Mouse (Mus musculus) liver (tissue): Measurements from ENCODE around the gene Cmip.
"Not testable (repeated sequence)": the region's sequence is repeated elsewhere in the genome, so short reads cannot be mapped to it uniquely, and the experiment has no call there.

Experiments
- DNase-seq: peaks from one replicate; pipeline ENCODE4 v3.0.0-alpha.2; 2020; ENCODE audit warnings: mixed read lengths

Gene Cmip

DNA sequence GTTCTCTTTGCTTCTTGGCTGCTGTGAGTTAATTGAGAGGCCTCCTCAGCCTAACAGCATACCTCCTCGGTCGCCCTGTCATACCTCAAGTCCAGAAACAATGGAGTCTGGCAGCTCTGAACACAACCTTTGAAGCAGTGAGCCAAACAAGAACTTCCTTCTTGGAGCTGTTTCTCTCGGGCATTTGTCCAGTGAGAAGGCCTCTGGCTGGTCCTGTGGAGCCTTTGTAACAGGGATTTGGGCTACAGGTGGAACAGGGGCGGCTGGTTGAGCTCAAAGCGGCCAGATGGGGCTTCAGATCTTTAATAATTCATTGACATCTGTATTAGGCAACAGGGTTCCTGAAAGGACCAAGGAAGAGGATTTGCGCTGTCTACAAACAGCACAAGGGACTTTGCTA is 137.0 kb downstream of the Cmip start:
- no peak for DNase-seq

DNA sequence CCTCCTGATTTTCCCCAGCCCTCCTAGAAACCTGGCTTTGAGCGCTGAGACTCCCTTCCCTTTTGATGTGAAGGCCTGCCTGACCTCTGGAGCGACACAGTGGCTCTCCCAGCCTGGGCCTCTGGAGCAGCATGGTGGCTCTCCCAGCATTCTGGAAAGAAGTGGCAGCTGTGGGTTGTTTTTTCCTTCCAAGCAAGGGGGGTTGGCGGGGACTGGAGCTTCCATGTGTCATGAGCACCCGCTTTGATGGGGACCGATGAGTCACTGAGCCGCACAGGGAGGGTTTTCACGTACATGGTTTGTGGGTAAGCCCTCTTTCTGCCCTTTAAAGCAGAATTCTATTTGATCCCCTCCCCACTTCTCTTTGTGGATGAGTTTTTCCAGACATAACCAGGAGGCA is 138.2 kb downstream of the Cmip start:
- no peak for DNase-seq

DNA sequence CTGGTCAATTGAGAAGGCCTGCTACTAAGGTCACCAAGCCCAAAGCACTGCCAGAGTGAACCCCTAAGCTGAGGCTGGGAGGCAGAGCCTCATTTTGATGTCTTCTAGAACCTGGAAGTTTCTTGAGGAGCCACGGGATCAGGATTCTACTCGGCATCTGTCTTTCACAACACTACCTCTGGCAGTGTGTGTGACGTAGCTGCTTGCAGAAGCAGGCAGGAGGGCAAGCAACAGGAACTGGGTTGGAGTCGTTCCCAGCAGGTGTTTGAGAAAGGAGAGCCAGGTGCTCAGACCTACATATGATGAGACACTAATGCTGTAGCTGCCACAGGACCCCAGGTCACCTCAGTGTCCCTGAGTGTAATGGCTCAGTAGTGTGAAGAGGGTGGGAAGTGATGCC is 140.0 kb downstream of the Cmip start:
- no peak for DNase-seq

DNA sequence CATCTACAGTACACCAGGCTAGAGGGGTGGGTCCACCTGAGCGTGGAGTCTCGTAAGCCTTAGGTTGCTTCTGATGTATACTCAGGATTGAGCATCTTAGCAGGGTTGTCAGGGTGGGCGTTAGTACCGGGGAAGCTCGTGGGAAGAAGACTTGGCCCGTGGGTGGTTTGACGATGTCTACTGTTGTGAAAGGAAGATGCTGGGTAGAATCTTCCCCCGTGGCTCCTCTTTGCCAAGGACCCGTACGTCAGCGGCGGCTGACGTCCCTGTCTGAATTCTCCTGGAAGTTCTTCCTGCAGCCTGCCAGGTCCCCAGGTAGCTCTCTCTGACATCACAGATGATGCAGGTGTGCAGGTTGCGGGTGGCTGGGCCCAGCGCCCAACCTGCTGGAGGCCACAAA is 140.9 kb downstream of the Cmip start:
- no peak for DNase-seq

DNA sequence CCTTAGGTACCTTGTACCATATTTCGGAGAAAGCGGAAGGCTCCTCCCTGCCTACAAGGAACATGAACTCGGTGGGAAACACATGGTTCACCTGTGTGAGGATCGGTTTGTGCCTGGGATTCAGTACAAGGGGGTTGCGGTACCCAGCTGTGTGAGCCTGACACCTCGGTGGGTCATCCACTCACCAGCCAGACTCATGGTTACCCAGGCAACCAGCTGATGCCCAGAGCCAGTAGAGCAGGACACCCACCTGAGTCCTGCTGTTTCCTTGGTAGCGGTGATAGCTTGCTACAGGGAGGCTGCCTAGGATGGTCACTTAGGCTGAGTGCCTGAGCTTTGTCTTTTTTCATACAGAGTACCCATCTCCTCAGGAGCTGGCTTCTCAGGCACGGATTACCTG is 142.4 kb downstream of the Cmip start:
- DNase-seq: no peak

DNA sequence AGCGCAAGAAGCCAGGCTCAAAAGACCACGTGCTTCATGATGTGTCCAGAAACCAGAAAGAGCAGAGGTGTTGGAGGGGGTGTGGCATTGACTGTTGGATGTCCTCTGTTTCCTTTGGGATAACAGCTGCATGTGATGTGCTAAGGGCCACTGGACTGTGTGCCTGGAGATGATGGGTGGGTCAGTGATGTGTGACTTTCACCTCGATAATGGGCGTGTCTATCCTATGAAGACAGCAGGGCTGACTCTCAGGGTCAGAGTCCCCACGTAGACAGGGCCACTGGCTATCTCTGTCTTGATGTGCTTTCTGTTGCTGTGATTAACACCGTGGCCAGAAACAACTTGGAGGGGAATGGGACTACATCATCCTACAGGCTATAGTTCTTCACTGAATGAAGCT is 144.0 kb downstream of the Cmip start:
- no peak for DNase-seq

DNA sequence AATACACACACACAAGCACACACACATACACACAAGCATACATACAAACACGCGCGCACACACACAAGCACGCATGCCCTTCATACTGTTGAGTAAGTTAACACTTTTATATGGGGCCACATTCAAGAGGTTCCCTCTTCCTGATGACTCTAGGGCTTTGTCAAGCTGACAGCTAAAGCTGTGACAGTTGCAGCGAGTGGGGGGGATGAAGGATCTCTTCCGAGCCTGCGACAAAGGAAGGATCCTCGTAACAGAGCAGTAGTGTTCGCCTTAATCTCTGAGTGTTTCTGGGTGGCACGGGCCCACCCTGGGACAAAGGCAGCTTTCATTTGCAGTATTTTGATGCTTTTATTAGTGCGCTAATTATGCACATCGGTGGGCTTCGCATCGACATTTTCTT is 145.0 kb downstream of the Cmip start:
- DNase-seq: no peak

DNA sequence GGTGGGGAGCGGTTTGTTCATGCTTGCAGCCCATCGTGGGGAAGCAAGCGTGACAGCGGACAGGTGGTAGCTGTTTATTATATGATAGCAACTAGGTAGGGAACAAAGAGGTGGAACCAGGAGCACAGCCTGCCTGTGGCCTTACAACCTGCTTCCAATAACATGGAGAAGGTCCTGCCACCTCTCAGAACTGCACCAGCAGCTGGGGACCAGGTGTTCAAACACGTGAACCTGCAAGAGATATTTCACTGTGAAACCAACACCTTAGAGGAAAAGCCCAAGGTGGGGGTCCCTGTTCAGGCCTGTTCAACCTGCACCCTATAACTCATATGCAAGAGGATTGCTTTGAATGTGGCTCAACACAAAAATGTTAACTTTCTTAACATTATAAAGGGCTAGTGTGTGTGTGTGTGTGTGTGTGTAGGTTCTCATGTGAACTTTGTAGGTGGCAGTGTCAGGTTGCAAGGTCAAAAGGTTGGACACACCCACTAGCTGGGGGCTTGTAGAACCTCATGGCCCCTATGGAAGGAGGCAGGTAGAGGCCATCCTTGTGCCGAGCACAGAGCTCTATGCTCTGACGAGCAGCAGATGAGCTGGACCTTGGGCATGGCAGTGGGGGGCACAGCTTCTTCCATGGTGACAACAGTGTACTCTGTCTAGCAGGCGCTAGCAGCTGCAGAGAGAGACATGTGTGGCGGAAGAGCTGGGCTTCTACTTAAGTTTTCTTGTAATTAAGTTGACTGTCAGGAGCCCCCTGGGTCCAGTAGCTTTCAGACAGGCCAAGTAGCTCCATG is 146.2 kb downstream of the Cmip start:
- DNase-seq: no peak

DNA sequence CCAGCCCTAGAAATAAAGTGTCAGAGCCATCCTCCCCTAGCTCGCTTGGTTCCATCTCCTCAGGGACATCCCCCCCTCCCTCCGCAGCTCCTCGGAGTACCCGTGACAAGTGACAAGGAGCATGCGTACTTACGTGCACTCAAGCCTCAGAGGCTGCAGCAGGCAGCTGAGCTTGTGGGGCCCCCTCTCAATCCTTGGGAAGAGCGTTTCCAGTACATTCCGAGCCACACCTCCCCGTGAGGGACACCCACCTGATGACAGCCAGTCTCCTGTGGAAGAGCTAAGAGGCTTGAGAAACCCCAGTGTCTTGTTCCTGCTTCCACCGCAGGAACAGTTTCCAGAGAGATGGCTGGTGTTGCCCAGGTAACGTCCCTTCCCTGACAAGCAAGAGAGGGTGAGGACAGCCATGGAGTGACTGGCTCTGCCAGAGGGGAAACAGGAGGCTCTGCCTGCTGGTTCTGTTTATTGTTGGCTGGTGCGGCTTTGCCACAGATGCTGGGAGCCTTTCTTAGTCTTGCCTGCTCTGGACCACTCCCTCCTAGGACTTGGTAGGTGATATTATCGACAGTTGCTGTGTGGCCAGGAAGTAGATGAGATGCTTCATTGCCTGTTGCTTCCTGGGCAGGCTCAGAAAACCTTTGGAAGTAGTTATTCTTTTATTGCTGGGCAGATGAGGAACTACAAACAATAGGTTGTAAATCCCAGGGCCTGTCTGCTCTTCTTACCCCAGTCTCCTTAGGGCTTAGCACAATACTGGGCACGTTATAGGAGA is 147.0 kb downstream of the Cmip start:
- no peak for DNase-seq

DNA sequence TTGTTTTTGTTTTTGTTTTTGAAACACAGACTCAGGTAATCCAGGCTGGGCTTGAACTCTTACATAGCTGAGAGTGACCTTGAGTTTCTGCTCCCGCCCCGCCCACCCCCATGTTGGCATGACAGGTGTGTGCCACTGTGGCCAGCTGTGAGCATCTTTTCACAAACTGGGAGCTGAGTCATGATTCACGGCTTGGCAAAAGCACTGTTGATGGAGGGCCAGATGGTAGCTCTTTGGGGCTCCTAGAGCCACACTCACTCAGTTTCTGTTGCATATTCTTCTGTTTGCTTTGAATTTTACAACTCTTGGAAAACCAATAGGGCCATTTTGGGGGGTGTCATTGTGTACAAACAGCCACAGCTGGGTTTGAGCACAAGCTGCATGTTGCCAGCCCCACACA is 149.2 kb downstream of the Cmip start:
- no peak for DNase-seq

DNA sequence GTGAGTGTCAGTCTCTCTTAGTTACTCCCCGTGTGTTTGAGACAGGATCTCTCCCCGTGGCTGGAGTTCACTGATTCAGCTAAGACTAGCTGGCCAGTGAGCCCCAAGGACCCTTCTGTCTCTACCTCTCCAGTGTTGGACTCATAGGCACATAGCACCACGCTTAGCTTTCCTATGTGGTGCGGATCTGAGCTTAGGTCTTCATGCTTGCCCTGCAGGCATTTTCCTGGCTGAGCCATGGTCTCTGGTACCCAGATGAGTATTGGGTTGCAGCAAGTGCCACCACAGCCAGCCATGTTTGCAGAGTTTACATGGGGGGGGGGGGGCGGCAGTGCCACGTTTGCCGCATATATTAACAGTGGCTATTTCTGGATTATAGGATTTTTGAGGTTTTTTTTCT is 151.8 kb downstream of the Cmip start:
- DNase-seq: no peak

DNA sequence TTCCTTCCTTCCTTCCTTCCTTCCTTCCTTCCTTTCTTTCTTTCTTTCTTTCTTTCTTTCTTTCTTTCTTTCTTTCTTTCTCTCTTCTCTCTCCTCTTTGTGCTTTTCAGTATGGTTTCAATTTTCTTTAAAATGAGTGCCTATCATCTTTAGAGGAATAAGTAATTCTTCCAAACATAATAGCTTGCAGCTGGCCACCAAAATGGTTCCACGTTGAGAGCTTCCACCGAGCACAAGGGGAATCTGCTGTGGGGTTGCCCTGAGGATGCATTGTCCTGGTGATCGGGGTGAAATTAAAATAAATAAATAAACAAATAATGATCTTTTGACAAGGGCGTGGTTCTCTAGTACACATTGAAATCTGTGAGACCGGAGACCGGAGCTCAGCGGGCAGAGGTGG is 152.2 kb downstream of the Cmip start:
- DNase-seq: no peak

DNA sequence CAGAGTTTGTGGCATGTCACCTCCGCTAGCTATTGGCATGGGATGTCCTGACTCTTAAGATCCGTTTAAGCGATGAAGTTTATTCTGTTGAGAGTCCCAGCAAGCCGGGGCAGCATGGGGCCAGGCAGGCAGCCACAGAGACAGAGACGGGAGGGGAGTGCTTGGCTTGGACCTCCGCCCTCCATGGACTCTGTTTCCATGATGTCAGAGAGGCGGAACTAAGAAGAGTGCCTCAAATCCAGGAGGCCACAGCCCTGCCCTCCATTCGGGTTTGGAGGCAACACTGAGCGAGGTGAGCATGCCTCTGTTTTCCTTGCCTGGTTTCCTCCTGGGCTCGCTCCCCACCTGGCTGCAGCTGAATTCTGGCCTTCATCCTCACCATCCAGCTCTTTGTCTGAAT is 153.5 kb downstream of the Cmip start:
- no peak for DNase-seq

DNA sequence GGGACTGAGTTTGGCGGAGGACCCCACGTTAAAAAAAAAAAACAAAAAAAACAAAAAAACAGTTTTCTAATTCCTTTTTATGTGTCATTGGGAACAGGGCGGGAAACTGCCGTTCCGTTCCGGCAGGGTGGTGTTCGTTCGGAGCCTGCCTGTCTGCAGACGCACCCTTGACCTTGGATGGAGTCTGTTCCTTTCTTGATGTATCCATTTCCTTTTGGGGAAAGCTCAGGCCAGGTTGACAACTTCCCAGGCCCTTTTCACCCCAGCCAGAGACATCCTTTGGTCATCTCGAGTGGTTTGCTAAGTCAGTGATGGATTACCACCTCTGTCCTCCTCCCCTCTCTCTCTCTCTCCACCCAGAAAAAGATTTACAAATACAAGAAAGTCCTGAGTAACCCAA is 154.0 kb downstream of the Cmip start:
- no peak for DNase-seq

DNA sequence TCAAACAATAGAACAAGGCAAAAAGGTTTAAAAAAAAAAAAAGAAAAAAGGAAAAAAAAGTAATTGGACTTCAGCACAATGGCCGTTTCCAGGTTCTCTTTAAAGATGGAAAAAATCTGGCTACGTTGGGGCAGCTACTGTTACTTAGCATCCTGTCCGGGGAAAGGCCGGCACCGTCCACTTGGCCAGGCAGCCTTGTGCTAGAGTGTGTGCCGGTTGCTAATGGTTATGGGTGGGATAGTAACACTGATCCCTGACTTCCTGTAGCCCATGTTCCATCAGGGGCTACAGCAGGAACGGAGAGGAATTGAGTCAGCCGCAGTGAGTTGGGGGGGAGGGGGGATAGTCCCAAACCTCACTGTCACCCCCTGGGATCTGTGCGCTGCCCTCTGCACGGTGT is 155.4 kb downstream of the Cmip start:
- no peak for DNase-seq

DNA sequence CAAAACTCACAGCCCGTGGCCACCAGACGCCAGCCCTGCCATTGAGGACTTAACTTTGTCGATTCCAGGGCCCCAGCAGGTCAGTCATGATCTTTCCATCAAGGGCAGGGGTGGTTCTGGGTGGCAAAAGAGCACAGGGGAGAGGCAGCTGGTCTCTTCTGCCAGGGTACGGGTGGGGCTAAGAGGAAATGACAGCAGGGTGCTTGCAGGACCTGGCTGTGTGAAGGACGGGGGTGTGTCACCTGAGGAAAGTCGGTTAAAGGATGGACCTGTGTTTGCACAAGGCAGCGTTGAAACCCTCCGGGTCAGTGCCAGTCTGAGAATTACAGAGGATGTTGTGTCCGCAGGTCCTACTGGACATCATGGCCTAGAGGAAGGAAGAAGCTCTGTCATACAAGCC is 161.0 kb downstream of the Cmip start:
- no peak for DNase-seq

DNA sequence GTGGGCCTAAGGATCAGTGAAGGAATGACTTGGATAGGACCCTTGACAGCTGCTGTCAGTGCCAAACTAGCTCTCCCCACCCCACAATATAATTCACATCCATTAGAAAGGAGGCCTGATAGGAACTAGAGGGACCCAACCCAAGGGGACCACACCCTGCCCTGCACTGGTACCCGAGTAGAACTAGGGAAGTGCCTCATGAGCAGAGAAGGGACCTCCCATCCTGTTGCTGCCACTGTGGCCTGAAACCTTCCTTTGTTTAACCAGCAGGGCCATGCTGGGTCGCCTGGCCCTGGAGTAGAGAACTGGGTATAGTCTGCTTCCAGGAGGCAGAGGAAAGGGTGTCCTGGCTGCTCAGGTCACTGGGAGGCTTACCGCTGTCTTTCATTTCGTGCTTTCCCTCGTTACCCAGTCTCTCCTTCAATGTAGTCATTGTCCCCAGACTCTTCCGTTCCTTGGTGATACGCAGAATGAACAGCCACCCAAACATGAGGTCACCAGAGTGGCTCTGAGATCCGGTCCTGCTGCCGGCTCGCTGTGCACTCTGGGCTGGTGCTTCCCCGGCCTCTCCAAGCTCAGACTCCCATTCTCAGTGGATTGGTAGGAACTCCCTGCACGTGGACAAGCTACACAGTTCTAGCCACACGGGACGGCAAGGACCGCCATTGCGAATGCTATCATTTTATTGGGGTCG is 164.1 kb downstream of the Cmip start:
- no peak for DNase-seq

DNA sequence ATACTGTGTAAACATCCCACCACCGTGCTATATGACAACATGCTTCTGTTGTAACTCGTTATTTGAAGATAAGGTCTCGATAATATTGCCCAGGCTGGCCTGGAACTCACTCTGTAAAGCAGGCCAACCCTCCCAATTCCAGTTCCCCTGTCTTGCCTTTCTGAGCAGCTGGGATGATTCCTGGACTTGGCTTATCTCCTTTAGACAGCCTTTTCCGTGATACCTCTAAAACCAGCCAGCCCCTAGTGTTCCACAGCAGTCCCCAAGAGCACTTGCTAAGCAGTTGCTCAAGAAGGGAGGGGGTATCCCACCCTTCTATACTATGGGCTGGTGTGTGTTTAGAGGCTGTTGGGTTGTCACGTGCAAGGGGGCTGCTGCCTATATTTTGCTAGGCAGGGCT is 165.0 kb downstream of the Cmip start:
- no peak for DNase-seq

DNA sequence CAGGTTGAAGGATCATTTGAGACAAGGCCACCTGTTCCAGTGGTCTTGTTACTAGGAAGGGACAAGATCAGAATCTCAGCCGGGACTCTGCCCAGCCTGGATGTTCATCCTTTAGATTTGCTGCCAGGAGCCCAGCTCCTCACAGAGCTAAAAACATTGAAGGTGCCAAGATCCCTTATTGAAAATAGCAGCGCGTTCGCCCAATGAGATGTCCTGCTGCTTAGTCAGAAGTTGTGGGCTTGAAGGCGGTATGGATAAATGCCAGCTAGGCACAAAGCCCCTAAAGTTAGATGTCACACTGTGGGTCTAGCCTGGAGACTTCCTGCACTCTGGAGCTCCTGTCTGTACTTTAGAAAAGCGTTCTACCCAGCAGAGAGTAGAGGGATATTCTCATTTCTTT is 165.5 kb downstream of the Cmip start:
- no peak for DNase-seq

DNA sequence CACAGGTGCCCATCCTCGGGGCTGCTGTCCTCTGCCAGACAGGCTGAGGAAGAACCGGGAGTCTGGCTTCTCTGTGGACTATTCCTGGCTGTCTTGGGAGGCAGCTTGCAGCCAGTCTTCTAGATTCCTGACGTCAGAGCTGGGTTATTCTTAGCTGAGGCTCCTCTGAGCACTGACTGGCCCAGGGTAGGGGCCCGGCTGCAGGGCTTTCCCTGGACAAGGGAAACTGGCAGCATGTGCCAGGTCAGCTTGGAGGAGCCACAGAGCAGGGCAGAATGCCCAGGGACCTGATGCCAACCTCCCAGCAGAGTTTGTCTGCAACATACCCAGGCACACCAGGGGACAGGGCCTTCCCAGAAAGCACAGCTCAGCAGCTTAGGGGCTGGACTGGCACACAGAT is 166.2 kb downstream of the Cmip start:
- no peak for DNase-seq

DNA sequence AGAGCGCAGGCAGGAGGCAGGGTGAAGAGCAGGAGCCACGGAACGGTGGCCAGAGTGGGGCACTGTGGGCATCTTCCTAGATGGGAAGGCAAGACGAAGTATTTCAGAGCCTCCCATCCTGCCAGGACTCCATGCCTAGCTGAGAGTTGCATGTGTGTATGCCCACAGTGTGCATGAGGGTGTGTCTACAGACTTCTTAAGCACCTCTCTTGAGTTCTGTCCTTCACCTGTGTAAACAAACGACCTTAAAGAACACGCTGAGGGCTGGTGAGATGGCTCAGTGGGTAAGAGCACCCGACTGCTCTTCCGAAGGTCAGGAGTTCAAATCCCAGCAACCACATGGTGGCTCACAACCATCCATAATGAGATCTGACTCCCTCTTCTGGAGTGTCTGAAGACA is 171.0 kb downstream of the Cmip start:
- not testable (repeated sequence) for DNase-seq

DNA sequence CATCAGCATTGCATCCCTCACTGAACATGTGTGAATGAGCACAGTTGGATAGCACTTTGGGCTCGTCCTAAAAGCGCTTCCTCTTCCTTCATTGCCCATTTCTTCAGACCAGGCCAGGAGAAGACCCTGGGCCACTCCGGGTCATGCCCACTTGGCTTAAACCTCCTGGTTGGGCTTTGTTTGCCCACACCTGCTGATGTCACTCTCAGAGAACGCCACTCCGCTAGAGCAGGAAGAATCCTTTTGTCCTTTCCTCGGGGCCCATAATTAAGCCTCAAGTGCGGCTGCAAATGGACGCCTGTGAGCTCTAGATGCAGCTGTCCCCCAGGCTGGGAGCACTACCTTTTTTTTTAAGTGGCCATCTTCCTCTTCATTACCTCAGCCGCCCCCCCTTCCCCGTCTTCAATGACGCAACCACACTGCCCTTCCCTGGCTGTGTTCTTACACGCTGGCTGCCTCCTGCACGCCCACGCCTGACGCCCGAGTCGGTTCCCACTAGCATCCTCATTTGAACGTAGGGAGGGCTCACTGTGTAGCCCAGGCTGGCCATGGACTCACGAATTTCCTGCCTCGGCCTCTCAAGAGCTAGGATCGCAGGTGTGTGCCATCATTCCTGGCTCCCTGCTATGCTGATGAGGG is 171.8 kb downstream of the Cmip start:
- DNase-seq: no peak

DNA sequence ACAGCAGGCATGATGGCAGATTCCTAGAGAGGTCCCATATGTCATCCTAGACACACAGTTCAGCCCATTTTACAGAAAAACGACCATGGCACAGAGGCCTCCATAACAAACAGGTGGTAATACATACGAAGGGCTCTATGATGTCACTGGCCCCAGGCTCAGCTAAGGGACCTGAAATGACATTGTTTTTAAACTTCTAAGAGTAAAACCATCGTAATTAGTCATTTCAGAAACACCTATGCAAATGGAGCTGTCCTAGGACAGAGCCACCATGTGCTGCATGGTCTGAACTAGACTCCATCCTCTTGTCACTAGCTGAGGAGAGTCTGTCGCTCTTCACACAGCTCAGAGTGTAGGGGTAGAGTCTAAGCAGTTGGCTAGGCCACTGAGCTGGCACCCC is 173.8 kb downstream of the Cmip start:
- no peak for DNase-seq

DNA sequence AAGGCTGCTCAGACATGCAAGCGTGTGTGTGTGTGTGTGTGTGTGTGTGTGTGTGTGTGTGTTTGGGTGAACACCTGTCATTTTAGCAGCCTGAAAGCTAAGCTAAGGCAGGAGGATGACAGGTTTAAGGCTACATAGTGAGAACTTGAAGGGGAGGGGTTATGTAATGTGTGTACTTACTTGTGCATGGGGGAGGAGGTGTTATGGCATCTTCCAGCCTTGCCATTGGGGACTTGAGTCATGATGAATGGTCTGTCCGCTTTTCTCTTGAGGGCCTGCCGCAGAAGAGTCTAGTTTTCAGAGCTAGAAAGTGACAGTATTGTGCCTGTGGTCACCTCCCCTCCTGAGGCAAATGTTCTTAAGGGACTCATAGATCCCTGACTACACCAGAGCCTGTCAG is 174.7 kb downstream of the Cmip start:
- no peak for DNase-seq
